Mouse (Mus musculus): ENCODE data around the gene Mapkapk3.

The Mapkapk3 gene

DNA sequence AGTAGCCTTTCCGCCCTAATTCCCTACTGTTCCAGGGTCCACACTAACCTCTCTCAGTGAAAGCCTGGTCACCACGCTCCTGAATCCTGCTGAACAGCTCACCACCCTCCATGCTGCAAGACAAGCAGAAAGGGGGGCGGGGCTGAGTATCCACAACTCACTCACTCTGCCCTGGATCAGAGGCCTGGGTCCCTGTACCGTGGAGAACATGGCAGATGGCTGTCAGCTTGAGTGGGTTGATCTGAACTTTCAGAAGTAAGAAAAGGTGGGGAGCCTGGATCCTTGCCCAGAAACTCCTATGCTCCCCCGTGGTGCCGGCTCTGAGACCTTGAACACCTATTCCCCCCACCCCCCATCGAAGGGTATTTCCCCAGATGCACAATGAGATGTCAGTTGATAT, 27.3 kb downstream of the Mapkapk3 start:
- no peak for DNase-seq

DNA sequence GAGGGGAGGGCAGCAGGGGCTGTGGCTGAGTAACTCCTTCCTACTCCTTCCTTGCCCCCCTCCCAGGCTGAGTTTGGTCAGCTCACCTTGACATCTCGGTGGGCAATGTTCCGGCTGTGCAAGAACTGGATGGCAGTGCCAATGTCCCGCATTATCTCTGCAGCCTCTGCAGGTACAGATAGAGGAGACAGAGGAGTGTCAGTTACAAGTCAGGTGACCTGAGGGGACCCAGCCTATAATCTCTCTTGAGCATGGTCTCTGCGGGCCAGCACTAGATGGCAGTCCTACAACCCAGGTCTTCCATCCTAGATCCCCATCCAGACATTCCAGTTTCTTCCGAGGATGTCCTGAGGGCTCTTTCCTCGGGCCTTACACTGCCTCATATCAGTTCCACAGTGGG, 27.9 kb downstream of the Mapkapk3 start:
- no peak for DNase-seq

DNA sequence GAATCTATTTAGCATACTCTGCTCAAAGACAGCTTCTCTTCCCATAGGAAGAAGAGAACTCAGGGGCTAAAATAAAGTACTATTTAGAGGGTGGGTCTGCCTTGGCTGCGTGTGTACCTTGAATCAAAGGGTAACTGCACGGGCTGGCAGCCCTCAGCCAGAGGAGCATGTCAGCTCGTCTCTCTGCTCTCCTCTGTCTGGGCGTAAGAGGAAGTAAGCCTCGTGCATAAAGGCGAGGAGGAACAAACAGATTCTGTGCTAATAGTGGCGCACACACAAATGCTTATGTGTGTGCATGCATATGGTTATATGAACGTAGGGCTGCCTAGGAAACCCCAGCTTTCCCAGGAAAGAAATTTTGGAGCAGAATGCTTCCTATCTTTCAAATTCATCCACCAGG, 28.8 kb downstream of the Mapkapk3 start:
- DNase-seq, result no peak

DNA sequence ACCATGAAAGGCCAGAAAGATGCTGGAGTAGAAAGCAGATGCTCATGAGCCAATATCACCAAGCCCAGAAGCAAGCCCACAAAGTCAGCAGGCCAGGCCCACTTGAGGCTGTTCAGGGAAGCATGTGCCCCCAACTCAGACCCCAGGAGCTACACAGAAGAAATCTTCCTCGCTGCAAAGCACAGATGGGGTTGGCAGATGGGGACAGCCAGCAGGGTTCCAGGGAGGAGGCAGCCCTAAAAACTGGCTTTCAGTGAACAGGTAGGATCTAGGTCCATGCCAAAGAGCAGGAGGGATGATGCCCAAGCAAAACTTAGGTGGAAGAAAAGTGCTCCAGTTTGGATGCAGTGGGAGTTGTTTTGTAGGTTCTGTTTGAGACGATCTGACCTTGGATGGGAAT, 29.2 kb downstream of the Mapkapk3 start:
- peak; percentile 71 for DNase-seq

DNA sequence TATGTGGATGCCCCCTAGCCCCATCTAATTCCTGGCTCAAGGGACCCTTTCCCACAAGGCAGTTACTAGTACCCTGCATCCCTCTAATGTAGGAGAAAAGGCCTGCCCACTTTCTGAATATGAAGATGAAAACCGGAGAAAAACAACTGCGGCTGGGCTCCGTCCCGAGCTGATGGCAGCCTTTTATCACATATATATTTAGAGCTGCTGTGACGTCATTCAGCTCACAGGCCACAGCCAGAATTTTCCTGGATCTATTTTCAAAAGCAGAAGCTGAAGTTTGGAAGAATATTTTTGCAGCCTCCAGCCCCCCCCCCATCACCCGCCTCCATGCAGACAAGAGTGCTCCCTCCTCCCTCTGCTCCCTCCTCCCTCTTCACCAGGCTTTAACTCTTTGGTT, 30.1 kb downstream of the Mapkapk3 start:
- DNase-seq, result no peak

GRCm38 (mm10) chr9:107255596-107255995, 34.1 kb downstream of the Mapkapk3 start:
- no peak for DNase-seq

- no peak for DNase-seq
These were observed 34.8 kb downstream of the Mapkapk3 start for GRCm38 (mm10) chr9:107254925-107255324.

GRCm38 (mm10) chr9:107254476-107254875, 35.2 kb downstream of the Mapkapk3 start:
- peak; percentile 75 for DNase-seq

GRCm38 (mm10) chr9:107252164-107252563, 37.5 kb downstream of the Mapkapk3 start:
- no peak for DNase-seq

DNA sequence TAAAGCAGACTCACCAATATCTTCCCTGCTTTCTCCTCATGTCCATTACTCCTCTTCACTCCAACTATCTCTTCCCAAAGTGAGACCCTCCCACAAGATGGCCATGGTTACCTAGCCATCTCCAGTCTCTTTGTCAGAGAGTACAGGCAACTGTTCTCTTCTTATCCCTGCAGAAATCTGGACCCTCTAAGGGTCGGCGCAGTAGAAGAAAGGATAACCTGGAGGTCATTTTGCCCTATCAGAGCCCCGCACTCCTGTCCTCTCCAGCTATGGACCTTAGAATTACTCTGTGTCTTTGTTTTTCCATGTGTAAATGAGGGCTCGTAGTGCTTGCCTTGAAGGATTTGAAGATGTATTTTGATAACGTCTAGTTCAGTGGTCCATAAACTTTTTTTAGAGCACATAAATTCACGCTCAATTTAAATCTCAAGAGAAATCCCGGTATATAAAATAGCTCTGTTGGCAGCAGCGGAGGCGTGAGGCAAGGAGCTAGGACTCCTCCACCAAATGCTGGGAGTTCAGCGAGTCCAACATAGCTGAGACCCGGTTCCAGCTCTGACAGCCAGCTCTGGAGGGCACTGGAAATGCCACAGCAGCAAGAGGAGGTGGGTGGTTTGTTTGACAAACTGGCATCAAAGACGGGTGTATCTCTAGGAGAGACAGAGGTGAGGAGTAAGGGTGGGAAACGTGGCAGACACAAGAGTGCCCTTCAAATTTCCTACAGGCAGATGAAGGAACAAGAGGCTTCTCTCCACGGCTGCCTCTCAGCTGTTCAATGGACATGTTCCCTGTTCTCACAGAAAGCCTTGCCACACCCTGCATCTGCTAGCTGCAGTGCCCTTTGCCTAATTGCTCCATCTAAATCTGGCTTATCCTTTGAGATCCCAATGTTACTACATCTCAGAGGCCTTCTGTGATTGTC, 39.0 kb downstream of the Mapkapk3 start:
- no peak for DNase-seq

DNA sequence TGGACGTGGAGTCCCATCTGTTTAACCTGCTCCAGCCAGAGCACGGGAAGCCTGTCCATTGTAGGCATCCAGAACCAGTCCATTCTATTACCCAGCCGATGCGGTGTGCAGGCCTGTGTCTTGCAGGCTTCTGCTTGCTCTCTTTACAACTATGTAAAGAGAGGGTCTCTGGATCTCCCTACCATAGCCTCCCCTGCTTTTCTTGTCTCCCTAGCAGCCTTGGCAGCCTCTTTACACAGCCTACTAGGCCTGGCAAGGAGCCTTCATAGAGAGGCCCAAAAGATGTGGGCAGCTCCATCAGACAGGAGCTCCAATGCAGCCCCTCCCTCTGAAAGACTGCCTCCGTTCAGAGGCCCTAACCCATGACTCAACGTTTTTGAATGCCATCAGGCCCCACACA, 40.5 kb downstream of the Mapkapk3 start:
- DNase-seq, result no peak

DNA sequence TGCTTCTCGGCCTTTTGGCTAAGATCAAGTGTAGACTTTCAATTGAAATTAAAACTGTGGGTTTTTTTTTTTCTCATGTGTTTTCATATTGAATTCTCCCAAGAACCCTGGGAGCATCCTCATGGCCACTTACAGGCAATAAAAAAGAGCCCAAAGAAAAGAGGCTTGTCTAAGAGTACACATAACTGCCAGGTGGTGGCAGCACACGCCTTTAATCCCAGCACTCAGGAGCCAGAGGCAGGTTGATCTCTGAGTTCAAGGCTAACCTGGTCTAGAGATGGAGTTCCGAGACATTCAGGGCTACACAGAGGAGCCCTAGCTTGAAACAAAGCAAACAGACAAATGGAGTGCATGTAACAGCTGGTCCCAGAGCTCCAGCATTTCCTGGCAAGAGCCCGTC, 43.5 kb downstream of the Mapkapk3 start:
- no peak for DNase-seq

- DNase-seq, result no peak
These were observed 44.4 kb downstream of the Mapkapk3 start for GRCm38 (mm10) chr9:107245311-107245710.

DNA sequence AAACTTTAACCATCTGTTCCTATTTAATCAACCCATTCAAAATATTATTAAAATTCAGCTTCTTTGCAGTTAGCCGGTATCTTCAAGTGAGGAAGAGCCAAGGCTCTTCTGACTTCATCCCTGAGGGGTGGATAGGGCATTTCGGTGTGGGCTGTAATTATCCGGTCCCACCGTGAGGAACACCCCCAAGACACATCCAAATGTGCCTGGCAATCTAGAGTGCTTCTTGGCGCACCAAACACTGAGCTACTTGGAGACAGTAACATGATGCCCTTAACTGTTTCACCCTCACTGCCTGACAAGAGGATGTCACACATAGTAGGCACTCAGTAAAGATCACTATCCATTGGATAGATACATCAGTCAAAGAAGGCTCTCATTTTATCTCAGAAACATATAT, 53.5 kb downstream of the Mapkapk3 start:
- no peak for DNase-seq

DNA sequence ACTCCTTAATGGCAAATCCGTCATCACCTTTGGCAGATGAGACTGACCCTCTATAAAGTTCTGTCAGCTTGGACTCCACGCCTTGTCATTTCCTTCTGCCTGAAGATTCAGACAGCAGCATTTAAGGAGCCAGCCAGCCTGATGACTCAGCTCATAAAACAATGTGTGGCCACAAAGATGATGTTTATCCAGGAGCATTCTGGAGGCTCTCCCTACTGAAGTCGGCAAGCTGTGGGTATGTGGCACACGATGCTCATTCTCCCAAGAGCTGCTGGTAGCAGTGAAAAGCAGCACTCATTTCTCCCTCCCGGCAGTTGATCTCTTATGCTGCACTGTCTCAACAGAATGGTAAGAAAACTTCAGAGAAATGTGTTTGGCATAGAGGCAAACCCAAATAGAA, 54.4 kb downstream of the Mapkapk3 start:
- no peak for DNase-seq

- DNase-seq, result no peak
These were observed 57.5 kb downstream of the Mapkapk3 start for GRCm38 (mm10) chr9:107232140-107232539.

DNA sequence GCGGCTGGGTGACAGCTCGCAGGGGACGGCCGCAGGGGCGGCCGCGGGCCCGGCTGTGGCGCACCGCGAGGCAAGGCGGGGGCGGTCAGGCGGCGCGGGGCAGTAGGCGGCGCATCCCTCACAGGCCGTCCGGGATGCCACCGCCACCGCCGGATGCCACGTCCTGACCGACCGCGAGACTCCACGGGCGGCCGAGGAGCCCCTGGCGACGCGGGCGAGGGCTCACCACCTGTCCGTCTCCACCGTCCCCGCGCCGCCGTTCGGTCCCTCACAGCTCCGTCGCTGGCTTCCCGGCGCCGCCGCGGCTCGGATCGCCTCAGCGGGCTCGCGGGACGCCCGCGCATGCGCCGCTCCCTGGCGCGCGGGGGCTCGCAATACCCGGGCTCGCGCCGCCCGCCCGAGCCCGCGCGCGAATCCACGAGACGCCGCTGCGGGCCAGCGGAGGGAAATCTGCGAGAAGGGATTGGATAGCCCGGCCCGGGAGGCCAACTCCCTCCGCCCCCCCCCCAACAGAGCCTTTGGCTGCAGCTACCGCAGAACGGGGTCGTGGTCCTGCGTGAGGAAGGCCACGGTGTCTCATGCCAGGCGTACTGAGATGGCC, 58.0 kb downstream of the Mapkapk3 start, which contains the start of gene Dock3:
Gene Dock3, minus strand, starts transcription at position 371 of the 601 bp plus-strand sequence.
- DNase-seq, result peak; percentile 86

GRCm38 (mm10) chr9:107230991-107231538, 58.6 kb downstream of the Mapkapk3 start:
- peak; percentile 80 for DNase-seq

GRCm38 (mm10) chr9:107224597-107224996, 65.1 kb downstream of the Mapkapk3 start:
- DNase-seq, result no peak

Data from cerebellum, adult 8-10 months (tissue).